Mouse (Mus musculus) liver (tissue): ENCODE data around the gene Abcc6.
"Not testable (repeated sequence)": the region's sequence is repeated elsewhere in the genome, so short reads cannot be mapped to it uniquely, and the experiment has no call there.

Source experiments
- DNase-seq: peaks from one replicate; pipeline ENCODE4 v3.0.0-alpha.2; 2020; ENCODE audit warnings: mixed read lengths

Abcc6 gene

GRCm38 (mm10) chr7:46025436-46025835, 4.7 kb downstream of the Abcc6 start:
- no peak for DNase-seq

DNA sequence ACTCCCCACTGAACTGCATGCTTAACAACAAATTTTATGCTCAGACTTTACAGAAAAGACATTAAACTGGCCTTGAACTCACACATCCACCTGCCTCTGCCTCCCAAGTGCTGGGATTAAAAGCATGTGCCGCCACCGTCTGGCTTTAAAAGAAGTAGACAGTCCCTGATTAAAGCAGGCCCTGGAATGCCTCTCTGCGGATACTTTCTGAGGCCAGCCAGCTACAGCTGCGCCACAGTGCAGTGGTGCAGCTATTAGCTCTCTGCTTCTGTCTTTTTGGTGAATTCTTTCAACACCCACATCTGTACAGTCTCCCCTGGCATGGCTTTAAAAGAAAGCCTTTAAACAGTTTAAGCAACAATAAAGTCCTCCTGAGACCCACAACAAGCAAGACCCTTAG, 8.2 kb downstream of the Abcc6 start:
- no peak for DNase-seq

DNA sequence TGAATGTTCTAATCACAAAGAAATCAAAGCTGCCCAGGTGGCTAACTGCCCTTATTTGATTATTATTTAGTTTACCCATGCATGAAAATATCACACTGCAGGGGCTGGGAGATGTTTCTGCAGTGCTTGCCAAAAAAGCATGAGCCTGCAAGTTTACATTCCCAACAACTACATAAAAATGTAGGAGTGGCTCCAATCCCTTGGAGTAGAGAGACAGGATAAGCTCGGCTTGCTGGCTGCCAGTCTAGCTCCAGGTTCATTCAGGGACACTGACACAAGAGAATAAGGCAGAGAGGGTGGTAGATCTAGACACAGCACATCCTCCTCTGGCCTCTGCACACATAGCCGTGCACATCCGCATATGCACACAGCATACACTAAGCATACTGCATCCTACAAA, 10.5 kb downstream of the Abcc6 start:
- no peak for DNase-seq

DNA sequence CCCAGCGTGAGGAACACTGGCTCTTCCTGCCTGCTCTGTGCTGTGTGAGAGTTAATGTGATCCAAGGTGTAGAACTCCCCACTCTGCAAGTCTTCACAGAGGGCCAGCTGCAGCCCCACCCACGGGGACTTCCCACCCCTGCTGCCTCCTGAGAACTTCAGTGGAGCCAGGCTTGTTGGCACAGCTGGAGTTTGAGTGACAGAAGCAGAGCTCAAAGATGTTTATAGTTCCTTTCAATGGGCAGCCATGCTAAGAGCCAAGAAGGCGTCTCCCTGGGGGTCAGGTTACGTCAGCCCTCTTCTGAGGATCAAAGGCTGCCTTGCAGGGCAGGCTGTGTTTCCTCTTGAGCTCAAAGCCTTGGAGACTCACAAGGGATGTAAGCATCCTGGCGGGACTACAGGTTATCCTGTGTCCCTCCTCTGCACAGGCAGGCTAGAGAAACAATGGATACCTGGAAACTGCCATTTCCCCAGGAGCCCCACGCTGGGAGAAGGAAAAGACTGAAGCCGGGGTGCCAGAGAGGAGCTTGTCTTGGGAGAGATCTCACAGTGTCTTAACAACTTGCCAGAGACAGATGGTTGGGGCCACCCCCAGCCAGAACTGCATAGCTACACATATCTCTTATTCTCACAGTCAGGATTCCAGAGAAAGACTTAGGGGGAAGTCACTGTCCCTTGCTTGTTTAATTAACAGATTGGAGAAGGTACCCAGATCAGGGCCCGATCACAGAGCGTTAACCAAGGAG, 16.7 kb downstream of the Abcc6 start:
- no peak for DNase-seq

DNA sequence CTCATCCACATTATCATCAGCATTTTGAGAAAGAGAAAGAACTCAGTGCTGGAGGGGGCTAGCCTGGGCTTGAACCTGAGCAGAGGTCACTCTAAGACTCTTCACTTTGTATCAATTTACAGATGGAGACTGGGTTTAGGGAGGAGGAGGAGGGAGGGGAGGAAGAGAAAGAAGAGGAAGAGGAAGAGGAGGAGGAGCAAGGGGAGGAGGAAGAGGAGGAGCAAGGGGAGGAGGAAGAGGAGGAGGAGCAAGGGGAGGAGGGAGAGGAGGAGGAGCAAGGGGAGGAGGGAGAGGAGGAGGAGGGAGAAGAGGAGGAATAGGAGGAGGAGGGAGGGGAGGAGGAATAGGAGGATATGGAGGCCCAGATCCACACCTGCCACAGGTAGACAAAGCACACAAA, 18.0 kb downstream of the Abcc6 start:
- no peak for DNase-seq

- DNase-seq, result peak; percentile 45
Observed at GRCm38 (mm10) chr7:46009578-46009977, 20.5 kb downstream of the Abcc6 start.

DNA sequence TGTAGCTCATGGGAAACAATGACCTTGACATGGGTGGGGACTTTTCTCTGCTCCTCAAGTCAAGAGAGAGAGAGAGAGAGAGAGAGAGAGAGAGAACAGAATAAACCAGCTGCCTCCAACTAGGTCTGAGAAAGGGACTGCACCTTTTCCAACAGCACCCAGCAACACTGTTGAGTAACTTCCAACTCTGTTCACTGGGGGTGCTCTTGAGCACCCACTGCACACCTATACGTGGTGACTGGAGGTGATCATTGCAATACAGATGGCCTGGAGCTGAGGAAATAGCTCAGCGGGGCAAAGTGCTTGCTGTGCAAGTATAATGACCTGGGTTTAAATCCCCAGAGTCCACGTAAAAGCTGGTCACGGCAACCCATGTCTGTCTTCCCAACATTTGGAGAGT, 27.4 kb downstream of the Abcc6 start:
- DNase-seq, result no peak

DNA sequence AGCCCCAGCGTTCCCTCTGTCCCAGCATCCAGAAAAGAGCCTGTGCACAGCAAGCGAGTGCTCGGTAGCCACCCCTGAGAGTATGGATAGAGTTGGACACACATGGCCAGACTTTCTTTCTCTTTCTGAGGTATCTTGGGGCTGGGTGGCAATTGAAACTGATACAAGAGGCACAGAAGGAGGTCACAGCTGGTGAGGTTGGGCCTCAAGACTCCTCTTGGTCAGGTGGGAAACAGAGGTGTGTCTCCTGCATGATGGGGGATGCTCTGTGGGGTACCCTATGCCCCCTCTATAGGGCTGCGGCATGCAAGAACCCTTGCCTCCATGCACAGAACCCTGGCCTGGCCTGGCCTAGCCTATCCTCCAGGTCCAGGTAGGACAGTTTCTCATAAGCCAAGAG, 29.5 kb downstream of the Abcc6 start:
- no peak for DNase-seq

DNA sequence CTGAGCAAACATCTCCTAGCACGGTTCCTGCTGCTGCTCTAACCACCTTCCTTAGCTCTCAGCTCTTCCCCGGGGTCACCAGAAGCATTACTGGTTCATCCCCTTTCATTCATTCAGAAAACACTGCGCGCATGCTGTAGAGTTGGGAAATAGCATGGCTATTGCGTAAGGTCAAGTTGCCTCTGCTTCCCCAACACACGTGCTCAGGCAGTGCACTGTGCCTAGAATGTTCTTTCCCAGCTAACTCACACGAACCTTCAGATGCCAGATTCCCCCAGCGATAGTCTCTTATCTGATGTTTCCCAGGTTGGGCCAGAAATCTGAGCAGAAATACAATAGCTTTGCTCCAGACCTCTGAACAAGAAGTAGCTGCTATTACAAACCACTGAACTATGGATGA, 37.6 kb downstream of the Abcc6 start:
- no peak for DNase-seq

GRCm38 (mm10) chr7:45988344-45988743, 41.8 kb downstream of the Abcc6 start:
- no peak for DNase-seq

- DNase-seq, result no peak
Observed at GRCm38 (mm10) chr7:45986893-45987292, 43.2 kb downstream of the Abcc6 start.

DNA sequence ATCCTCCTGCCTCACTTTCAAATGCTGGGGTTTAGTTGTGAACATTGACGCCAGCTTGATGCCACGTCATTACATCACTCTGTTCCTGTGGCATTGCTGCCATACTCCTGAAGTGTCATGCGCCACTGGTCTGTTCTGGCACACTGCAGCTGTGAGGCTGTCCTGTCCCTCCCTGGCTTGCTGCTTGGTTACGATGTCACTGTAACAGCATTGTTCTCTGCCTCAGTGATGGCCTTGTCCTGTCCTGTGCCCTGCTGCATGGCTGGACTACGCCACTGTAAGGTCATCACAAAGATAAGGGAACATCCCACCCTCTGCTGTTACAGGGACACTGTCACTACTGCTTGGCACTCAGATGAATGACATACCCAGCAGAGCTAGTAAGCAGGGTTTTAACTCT, 48.5 kb downstream of the Abcc6 start:
- DNase-seq, result no peak

DNA sequence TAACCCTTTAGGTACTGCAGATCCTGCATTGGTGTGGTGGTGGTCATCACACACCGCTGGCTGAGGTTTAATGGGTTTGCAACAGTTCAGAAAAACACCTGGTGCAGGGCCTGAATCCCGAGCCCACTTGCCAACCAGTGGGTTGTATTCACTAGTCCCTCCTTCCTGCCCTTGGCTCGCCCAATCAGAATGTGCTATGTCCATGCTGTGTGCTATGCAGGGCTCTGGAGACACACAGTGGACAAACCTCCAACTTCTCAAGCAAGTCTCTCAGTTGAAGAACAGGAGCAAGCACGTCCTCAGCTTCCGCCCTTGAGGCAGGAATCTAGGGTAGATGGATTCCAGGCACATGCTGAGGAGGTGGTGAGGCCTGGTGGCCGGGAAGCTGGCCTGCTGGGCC, 55.6 kb downstream of the Abcc6 start:
- DNase-seq, result no peak

GRCm38 (mm10) chr7:45974103-45974502, 56.0 kb downstream of the Abcc6 start:
- DNase-seq, result no peak

DNA sequence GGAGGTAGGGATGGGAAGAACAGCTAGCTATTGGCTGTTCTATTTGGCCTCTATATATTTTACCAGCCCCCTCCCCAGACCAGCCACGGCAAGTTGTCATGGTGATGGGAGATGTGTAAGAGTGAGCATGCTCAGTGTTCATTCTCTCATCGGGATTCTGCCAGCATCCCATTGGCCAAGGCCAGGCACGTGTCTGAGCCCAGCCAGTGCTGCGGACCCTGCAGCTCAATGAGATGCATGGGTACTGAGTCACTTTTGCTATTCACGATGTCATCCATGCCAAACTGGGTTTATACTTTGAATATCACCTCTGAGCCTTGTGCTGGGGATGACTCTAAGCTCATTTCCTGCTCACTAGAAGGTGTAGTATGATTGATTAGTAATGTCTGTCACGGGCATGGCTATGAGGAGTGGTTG, 56.8 kb downstream of the Abcc6 start:
- no peak for DNase-seq

- DNase-seq, result no peak
Observed at GRCm38 (mm10) chr7:45971831-45972723, 58.0 kb downstream of the Abcc6 start.

GRCm38 (mm10) chr7:45956611-45957010, 73.5 kb downstream of the Abcc6 start:
- DNase-seq, result no peak

DNA sequence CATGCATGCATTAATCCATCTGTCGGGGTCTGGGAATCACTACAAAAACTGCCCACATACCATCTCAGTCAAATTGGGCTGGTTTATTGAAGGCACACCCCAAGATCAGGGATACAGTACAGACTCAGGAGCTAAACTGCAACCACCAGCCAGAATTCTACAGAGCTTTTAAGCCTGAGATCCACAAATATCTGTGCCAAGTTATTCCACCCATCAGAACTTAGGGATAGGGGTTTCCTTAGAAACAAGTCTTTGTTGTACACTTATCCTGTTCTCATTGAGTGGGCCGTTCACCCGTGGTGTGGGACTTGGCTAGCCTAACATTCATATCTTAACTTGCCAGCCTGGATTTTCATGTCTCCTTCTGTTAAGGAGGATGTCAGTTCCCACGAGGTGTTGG, 81.0 kb downstream of the Abcc6 start:
- DNase-seq, result no peak

DNA sequence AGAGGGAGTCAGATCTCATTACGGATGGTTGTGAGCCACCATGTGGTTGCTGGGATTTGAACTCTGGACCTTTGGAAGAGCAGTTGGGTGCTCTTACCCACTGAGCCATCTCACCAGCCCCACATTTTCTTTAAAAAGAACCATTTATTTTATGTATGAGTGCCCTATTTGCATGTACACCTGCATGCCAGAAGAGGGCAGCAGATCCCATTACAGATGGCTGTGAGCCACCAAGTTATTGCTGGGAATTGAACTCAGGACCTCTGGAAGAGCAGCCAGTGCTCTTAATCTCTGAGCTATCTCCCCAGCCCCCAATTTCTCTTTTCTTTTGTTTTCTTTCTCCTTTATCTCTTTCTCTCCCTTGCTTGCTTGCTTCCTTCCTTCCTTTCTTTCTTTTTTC, 86.8 kb downstream of the Abcc6 start:
- not testable (repeated sequence) for DNase-seq

- DNase-seq, result no peak
Observed at GRCm38 (mm10) chr7:45941986-45942385, 88.1 kb downstream of the Abcc6 start.

- no peak for DNase-seq
Observed at GRCm38 (mm10) chr7:45939836-45940235, 90.3 kb downstream of the Abcc6 start.

GRCm38 (mm10) chr7:45935114-45935513, 95.0 kb downstream of the Abcc6 start:
- DNase-seq, result peak; percentile 64

DNA sequence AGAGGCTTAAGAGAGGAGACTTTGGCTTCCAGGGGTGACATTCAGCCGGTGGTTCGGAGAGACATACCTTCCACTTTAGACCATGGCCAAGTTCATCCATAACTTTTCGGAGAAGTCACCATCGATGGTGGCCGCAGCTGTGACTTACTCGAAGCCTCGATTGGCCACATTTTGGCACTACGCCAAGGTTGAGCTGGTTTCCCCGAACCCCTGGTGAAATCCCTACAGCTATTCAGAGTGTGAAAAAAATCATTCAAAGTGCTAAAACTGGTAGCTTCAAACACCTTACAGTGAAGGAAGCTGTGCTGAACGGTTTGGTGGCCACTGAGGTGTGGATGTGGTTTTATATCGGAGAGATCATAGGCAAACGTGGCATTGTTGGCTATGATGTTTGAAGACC, 96.3 kb downstream of the Abcc6 start:
- DNase-seq, result not testable (repeated sequence)

- no peak for DNase-seq
Observed at GRCm38 (mm10) chr7:45929688-45930087, 100.4 kb downstream of the Abcc6 start.
